Mouse (Mus musculus) stomach, embryonic 14.5 days (tissue): Measurements from ENCODE around the gene Lmna. TPM values are rescaled to one million over a fixed set of nuclear protein-coding genes. Genes with fewer than 3 reads are reported as not detected.

Source experiments
- ATAC-seq: fragments of 200-750 bp; cut with Nextera tagmentation; 2 replicates; pipeline ENCODE4 v1.8.0; 2017; ENCODE audit warnings: low read depth, moderate TSS enrichment; ENCODE audit not compliant: insufficient number of reproducible peaks, insufficient read depth, low FRiP score
- H3K27ac ChIP-seq: fragments of 300-500 bp; sonication (generic); 2 replicates; pipeline ENCODE4 v1.5.1; 2014; ENCODE audit warnings: mild to moderate bottlenecking, low read length, moderate library complexity, mixed read lengths
- H3K27me3 ChIP-seq: fragments of 300-500 bp; sonication (generic); 2 replicates; pipeline ENCODE4 v1.6.1; 2014; ENCODE audit warnings: low read length, control low read depth, mixed read lengths; ENCODE audit not compliant: control insufficient read depth, insufficient read depth
- H3K36me3 ChIP-seq: fragments of 300-500 bp; sonication (generic); 2 replicates; pipeline ENCODE4 v1.6.1; 2014; ENCODE audit warnings: mild to moderate bottlenecking, control low read depth, low read length, moderate library complexity, mixed read lengths; ENCODE audit not compliant: control insufficient read depth, insufficient read depth
- H3K4me1 ChIP-seq: fragments of 300-500 bp; sonication (generic); 2 replicates; pipeline ENCODE4 v1.6.1; 2014; ENCODE audit warnings: low read length, control low read depth, mixed read lengths; ENCODE audit not compliant: control insufficient read depth, insufficient read depth
- H3K4me2 ChIP-seq: fragments of 300-500 bp; sonication (generic); replicated peaks from 2 replicates; pipeline ENCODE4 v1.6.1; 2014; ENCODE audit warnings: low read depth, low read length, control low read depth
- H3K4me3 ChIP-seq: fragments of 300-500 bp; sonication (generic); 2 replicates; pipeline ENCODE4 v1.5.1; 2014; ENCODE audit warnings: low read depth, low read length, control low read depth
- H3K9ac ChIP-seq: fragments of 300-500 bp; sonication (generic); replicated peaks from 2 replicates; pipeline ENCODE4 v1.6.1; 2014; ENCODE audit warnings: low read depth, mild to moderate bottlenecking, control low read depth, low read length, moderate library complexity, mixed read lengths
- H3K9me3 ChIP-seq: fragments of 300-500 bp; sonication (generic); 2 replicates; pipeline ENCODE4 v1.6.1; 2016; ENCODE audit warnings: low read depth, low read length, control low read depth; ENCODE audit not compliant: control insufficient read depth
- WGBS: fragments of 180-500 bp; shearing (Covaris S2); extraction: QIAGEN DNeasy Blood & Tissue Kit; methylation state at CpG from one replicate; pipeline ENCODE4 v1.1.7; 2014; 5-methylcytosine and 5-hydroxymethylcytosine counted together
- polyA plus RNA-seq: library from polyadenylated mRNA; unstranded; fragments of >200 nt; fragmentation: Nextera tagmentation; extraction: Ambion mirVana; gene quantifications from 2 replicates; pipeline ENCODE4 v1.2.1, GENCODE M21; 2014

Gene Lmna
- polyA plus RNA-seq, 1 experiment from 2014 or later, result 128 TPM

DNA sequence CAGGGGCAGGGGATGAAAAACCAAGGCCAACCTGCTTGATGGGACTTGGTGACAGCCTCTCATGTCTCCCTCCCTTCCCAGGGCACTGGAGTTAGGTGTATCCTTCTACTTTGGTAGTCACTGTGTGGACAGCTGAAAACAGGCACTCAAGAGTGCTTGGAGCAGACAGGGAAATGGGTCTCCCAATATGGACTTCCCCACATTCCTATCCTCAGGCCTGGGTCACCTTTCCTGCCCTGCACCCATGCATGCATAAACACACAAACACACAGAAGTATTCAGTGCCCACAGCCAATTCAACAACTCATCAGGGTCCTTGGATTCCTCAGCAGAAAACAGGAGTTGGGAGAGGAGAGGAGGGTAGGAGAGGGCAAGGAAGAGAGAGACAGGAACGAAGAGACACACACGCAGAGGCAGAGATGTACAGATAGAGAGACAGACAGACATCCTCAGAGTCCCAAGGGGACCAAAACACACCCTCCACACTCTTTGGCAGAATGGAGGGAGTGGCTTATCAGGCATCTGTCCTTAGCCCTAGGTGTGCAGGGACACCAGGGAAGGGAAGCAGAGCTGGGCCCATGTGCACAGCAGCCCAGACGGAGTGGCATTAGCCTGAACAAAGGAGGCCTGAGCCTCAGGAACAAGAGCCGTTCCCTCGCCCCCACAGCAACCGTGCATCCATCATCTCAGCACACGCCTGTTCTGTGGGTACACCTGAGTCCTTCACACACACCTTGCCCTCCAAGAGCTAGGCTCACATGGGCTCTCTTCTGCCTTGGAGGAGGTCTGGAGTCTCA, 19.6 kb upstream of the Lmna start:
- WGBS, result 33% methylated on average over 7 of the region's 7 CpGs
- Histone ChIP-seq H3K4me3 (peak overlapping the region; percentile 67; the same call in 1 of the 2 replicates), H3K9ac (peak overlapping the region; percentile 94; the same call in 1 of the 2 replicates), H3K4me2 (peak overlapping the region; percentile 91), H3K4me1 (peaks cover 33% of the 10 kb centered on the region), H3K27me3 (no peaks in the 10 kb centered on the region), H3K27ac (peak overlapping the region; percentile 98; the same call in 1 of the 2 replicates), H3K9me3 (no peaks in the 10 kb centered on the region), H3K36me3 (no peaks in the 10 kb centered on the region; the same call in 1 of the 2 replicates)
- no peak for ATAC-seq

DNA sequence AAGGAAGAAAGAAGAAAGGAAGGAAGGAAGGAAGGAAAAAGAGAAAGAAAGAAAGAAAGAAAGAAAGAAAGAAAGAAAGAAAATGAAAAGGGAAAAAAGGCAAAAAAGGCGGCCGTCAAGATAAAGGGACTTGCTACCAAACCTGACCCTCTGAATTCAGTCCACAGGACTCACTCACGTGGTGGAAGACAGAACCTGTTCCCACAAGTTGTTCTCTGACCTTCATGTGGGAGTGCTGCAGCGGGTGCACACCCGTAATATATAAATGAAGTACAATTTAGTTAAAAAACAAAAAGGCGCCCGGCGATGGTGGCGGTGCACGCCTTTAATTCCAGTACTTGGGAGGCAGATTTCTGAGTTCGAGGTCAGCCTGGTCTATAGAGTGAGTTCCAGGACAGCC, 18.9 kb upstream of the Lmna start:
- 78% methylated on average over 11 of the region's 11 CpGs for WGBS
- no peaks in the 10 kb centered on the region for H3K9me3 ChIP-seq
- no peak overlapping the region for H3K4me3 ChIP-seq
- peaks cover 29% of the 10 kb centered on the region for H3K4me1 ChIP-seq
- H3K27ac ChIP-seq, result no peak overlapping the region
- peaks cover 4% of the 10 kb centered on the region; the same call in 1 of the 2 replicates for H3K36me3 ChIP-seq
- no peak overlapping the region for H3K4me2 ChIP-seq
- no peak for ATAC-seq
- H3K9ac ChIP-seq, result no peak overlapping the region
- no peaks in the 10 kb centered on the region for H3K27me3 ChIP-seq

DNA sequence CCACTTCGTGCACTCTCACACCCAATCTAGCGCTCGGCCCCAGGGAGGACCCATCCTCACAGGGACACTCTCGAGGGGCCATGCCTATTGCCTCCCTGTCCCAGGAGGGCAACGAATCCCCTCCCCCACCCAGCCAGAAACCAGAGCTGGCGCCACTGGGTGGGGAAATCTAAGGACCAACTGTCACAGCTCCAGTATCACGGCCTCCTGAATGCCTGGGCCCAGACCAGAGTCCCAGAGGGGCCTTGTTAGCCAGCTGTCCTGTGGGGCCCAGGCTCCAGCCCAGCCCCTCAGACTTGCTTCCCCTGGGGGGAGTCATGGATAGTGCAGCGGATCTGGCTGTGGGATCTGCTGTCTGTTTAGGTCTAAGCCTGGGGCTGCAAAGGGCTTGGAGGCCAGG, 17.8 kb upstream of the Lmna start:
- Histone ChIP-seq H3K27me3 (no peaks in the 10 kb centered on the region), H3K9me3 (no peaks in the 10 kb centered on the region), H3K9ac (peak overlapping the region; percentile 10; the same call in 1 of the 2 replicates), H3K4me1 (peaks cover 29% of the 10 kb centered on the region), H3K27ac (peak overlapping the region; percentile 11; the same call in 1 of the 2 replicates), H3K36me3 (peaks cover 9% of the 10 kb centered on the region; the same call in 1 of the 2 replicates), H3K4me2 (0 out of 2 replicates have a peak overlapping the region, but pooled peaks have one; percentile 7), H3K4me3 (no peak overlapping the region)
- no peak for ATAC-seq
- 36% methylated on average over 8 of the region's 8 CpGs for WGBS

DNA sequence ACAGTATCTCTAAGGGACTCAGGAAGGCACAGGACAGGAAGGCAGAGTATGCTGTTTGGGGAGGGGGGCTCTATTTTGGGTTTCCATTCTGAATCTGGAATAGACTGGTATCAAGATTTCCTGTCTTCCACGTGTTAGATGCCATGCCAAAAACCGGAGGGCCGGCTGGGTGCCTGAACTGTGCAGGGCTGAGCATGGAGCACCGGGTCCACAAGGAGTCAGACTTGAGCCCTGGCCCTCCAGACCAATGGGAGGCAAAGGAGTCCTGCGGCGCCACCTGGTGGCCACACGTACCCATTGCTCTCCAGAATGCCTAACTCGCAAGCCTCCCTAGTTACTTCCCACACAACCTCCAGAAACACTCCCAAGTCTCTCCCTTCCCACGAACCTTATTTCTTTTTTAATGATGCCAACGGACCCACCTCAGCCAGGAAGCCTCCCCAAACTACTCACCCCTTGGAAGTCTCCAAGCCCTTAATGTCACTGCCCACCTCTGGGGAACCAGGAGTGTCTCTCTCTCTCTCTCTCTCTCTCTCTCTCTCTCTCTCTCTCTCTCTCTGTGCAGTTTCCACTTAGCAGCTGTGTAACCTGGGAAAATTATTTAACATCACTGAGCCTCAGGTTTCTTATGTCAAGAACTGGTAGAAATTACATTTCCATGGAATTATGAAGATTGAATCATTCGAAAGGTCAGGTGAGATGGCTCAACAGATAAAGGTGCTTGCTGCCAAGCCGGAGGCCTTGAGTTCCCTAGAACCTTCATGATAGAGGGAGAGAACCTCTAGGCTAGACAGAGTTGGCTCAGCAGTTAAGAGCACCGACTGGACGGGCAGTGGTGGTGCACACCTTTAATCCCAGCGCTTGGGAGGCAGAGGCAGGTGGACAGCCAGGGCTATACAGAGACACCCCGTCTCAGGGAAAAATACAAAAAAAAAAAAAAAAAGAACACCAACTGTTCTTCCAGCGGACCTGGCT, 16.7 kb upstream of the Lmna start:
- no peak overlapping the region for H3K4me3 ChIP-seq
- ATAC-seq, result peak; percentile 80
- H3K27me3 ChIP-seq, result no peaks in the 10 kb centered on the region
- H3K27ac ChIP-seq, result no peak overlapping the region
- WGBS, result 34% methylated on average over 17 of the region's 17 CpGs
- H3K36me3 ChIP-seq, result peaks cover 9% of the 10 kb centered on the region; the same call in 1 of the 2 replicates
- H3K4me2 ChIP-seq, result no peak overlapping the region
- no peaks in the 10 kb centered on the region for H3K9me3 ChIP-seq
- no peak overlapping the region for H3K9ac ChIP-seq
- H3K4me1 ChIP-seq, result peaks cover 29% of the 10 kb centered on the region

DNA sequence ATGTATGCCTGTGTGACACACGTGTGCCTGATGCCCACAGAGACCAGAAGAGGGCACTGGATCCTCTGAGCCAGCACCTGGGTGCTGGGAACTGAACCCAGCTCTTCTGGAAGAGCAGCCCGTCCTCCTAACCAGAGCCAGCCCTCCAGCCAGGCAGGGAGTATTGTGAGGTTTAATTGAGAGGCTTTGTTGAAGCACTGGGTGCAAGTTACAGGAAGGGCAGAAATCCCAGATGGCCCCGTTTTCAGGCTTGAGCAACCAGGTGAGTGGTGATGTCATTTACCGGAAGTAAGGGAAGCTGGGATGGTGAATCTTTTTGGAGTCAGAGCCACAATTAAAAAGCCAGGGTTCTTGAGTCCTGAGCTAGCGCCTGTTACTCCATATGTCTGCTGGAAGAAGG, 15.3 kb upstream of the Lmna start:
- H3K36me3 ChIP-seq, result peaks cover 9% of the 10 kb centered on the region; the same call in 1 of the 2 replicates
- H3K4me2 ChIP-seq, result no peak overlapping the region
- H3K4me1 ChIP-seq, result peaks cover 24% of the 10 kb centered on the region
- H3K27me3 ChIP-seq, result no peaks in the 10 kb centered on the region
- WGBS, result 92% methylated on average over 5 of the region's 5 CpGs
- no peak overlapping the region for H3K27ac ChIP-seq
- no peak overlapping the region for H3K4me3 ChIP-seq
- no peaks in the 10 kb centered on the region for H3K9me3 ChIP-seq
- ATAC-seq, result no peak
- H3K9ac ChIP-seq, result no peak overlapping the region

DNA sequence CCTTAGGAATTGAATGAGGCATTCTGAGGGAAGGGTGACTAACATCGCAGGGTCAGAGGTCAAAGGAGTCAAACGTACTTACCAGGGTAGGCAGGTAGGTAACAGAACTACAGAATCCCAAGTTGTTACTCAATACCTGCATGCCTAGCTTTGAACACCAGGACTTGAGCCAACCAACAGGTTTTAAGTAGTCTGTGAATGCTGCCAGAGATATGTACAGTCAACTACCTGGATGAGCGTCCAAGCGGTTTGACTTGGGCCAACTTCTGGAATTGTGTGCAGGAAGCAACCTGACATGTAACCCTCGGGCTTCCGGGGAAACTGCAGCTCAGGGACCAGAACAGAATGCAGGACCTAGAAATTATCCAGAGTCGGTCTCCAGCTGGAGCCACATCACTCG, 13.3 kb upstream of the Lmna start:
- H3K4me2 ChIP-seq, result no peak overlapping the region
- H3K9me3 ChIP-seq, result no peaks in the 10 kb centered on the region
- no peak for ATAC-seq
- 82% methylated on average over 8 of the region's 8 CpGs for WGBS
- no peaks in the 10 kb centered on the region for H3K27me3 ChIP-seq
- H3K9ac ChIP-seq, result no peak overlapping the region
- no peak overlapping the region for H3K27ac ChIP-seq
- H3K4me1 ChIP-seq, result peaks cover 10% of the 10 kb centered on the region; the same call in 1 of the 2 replicates
- peaks cover 9% of the 10 kb centered on the region; the same call in 1 of the 2 replicates for H3K36me3 ChIP-seq
- no peak overlapping the region for H3K4me3 ChIP-seq

DNA sequence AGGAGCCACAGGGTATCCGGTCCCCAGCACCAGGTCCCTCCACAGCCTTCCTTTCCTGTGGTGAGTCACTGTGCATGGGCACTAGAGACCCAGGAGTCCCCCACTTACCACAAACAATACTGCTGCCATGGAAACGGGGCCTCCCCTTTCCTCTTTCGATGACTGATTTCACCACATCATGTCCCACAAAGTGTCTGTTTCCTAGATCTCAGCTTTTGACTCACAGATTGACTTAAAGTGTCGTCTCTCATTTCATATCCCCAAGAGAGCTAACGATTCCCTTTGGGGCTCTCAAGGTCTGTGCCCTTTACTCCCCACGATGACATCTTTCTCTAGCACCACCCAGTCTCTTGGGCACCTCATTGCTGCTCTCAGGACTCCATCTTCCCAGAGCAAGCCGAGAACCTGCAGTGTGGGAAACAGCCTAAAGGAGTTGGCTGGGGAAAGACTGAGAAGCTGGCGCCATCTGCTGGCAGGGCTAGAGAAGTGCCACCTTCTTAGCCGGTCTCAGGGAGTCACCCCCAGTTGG, 12.1 kb upstream of the Lmna start:
- no peaks in the 10 kb centered on the region for H3K27me3 ChIP-seq
- H3K4me2 ChIP-seq, result no peak overlapping the region
- H3K4me1 ChIP-seq, result peaks cover 3% of the 10 kb centered on the region; the same call in 1 of the 2 replicates
- ATAC-seq, result no peak
- peaks cover 9% of the 10 kb centered on the region; the same call in 1 of the 2 replicates for H3K36me3 ChIP-seq
- H3K27ac ChIP-seq, result no peak overlapping the region
- no peak overlapping the region for H3K9ac ChIP-seq
- no peaks in the 10 kb centered on the region for H3K9me3 ChIP-seq
- 35% methylated on average over 9 of the region's 9 CpGs for WGBS
- no peak overlapping the region for H3K4me3 ChIP-seq

DNA sequence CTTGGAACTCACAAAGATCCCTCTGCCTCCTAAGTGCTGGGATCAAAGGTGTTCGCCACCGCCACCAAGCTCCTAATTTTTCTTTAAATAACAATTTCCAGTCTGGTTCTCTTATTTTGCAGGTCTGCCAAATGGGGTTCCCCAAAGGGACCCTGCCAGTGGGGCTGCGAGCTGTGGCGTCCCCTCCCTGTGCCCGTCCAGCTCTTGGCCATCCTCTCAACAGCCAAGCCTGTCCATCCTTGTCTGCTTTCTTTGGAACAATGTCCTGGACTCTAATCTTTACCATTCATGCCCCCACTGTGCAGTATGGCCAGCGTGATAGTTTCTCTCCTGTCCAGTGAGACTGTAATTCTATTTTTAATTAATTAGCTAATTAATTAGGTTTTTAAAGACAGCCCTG, 11.4 kb upstream of the Lmna start:
- no peak overlapping the region for H3K4me2 ChIP-seq
- no peaks in the 10 kb centered on the region for H3K4me1 ChIP-seq
- no peak overlapping the region for H3K27ac ChIP-seq
- 93% methylated on average over 6 of the region's 6 CpGs for WGBS
- peaks cover 9% of the 10 kb centered on the region; the same call in 1 of the 2 replicates for H3K36me3 ChIP-seq
- no peak overlapping the region for H3K9ac ChIP-seq
- H3K27me3 ChIP-seq, result no peaks in the 10 kb centered on the region
- no peak overlapping the region for H3K4me3 ChIP-seq
- ATAC-seq, result no peak
- H3K9me3 ChIP-seq, result no peaks in the 10 kb centered on the region
